Mouse (Mus musculus): ENCODE data around the gene Ppa1. TPM values are rescaled to one million over a fixed set of nuclear protein-coding genes. Genes with fewer than 3 reads are reported as not detected.
"Not testable (repeated sequence)": the region's sequence is repeated elsewhere in the genome, so short reads cannot be mapped to it uniquely, and the experiment has no call there.

Gene Ppa1
- polyA plus RNA-seq (2015; fragmentation: Nextera tagmentation; extraction: Ambion mirVana): 113 and 124 TPM in 2 replicates

DNA sequence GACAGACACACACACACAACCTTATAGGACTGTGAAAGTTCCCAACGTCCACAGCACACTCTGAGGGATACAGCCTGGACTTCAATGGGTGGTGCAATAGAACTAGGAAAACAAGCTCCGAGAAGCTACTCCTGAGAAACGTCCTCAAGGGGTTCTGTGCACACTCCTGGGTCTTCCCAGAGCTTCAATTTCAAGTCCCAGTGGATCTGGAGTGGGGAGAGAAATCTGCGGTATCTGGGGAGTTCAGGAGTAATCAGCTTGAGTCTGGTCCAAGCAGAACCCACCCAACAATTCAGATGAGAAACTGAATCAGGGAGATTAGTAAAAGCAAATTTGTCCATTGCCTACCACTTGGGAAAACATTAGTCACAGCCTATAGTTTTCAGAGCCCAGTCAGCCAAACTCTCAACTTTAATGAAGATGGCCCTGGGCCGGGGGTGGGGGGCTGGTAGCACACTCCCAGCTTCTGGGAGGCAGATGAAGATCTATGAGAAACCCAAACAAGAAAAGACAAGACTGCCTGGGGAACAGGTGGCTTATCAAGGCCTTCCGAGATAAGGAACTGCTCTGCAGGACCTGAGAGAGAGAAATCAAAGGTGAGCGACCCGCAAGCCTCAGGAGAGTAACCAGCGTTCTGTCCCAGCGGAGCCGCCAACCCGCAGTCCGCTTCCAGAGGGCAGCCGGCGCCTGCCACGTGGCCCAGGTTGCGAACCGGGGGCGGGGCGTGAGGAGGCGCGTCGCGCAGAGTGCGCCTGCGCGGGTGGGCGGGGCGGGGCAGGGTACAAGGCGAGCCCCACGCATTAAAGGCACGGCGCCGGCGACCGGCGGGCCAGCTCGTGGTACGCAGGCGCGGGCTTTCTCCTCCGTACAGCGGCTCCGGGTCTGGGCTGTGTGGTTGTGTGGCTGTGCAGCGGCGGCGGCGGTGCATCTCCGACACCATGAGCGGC is at the start of gene Ppa1:
Gene Ppa1 (plus strand): TSS at position 763 of the 947 bp plus-strand sequence.
- no peaks in the 10 kb centered on the region for H3K27me3 ChIP-seq (replicated peaks)
- peaks cover 15% of the 10 kb centered on the region for H3K36me3 ChIP-seq
- peak within 1 kb of the TSS; percentile 75 for H3K27ac ChIP-seq (replicated peaks)
- peak; percentile 98 for ATAC-seq (ENCODE audit: extremely low read depth, insufficient number of reproducible peaks, low FRiP score, low TSS enrichment)
- peak within 1 kb of the TSS; percentile 78 for H3K4me3 ChIP-seq
- peak within 1 kb of the TSS; percentile 96 for H3K4me2 ChIP-seq
- peaks cover 13% of the 10 kb centered on the region for H3K4me1 ChIP-seq
- H3K9me3 ChIP-seq: no peaks in the 10 kb centered on the region
- 2% methylated on average over 47 of the region's 50 CpGs for WGBS
- peak within 1 kb of the TSS; percentile 89 for H3K9ac ChIP-seq

DNA sequence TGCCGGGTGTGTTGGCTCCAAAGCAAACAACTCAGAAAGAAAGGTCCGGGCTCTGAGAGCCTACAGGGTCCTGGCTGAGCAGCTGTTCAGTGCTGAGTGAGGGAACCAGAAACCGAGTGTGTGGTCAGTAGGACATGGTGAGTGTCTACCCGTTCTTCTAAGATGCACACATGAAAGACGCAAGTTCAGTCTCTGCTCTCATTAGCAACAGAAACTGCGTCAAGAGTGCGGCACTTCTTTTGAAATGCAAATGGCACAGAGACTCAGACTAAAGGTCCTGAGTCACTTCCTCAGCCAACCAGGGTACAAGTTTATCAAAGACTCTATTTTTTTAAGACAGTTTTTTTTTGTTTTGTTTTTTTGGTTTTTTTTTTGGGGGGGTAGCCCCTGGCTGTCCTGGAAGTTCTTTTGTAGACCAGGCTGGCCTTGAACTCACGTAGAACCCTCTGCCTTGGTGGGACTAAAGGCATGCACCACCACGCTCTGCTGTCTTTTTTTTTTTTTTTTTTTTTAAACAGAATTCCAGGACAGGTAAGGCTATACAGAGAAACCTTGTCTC is 48.7 kb upstream of the Ppa1 start:
- H3K4me1 ChIP-seq: peaks cover 10% of the 10 kb centered on the region
- no peak overlapping the region for H3K4me3 ChIP-seq
- peaks cover 3% of the 10 kb centered on the region; the same call in 1 of the 2 replicates for H3K9me3 ChIP-seq
- H3K27ac ChIP-seq (replicated peaks): no peak overlapping the region
- H3K9ac ChIP-seq: no peak overlapping the region
- ATAC-seq (ENCODE audit: extremely low read depth, insufficient number of reproducible peaks, low FRiP score, low TSS enrichment): no peak
- H3K27me3 ChIP-seq (replicated peaks): peaks cover 57% of the 10 kb centered on the region
- H3K4me2 ChIP-seq: no peak overlapping the region
- H3K36me3 ChIP-seq: no peaks in the 10 kb centered on the region
- 65% methylated on average over 9 of the region's 9 CpGs for WGBS

DNA sequence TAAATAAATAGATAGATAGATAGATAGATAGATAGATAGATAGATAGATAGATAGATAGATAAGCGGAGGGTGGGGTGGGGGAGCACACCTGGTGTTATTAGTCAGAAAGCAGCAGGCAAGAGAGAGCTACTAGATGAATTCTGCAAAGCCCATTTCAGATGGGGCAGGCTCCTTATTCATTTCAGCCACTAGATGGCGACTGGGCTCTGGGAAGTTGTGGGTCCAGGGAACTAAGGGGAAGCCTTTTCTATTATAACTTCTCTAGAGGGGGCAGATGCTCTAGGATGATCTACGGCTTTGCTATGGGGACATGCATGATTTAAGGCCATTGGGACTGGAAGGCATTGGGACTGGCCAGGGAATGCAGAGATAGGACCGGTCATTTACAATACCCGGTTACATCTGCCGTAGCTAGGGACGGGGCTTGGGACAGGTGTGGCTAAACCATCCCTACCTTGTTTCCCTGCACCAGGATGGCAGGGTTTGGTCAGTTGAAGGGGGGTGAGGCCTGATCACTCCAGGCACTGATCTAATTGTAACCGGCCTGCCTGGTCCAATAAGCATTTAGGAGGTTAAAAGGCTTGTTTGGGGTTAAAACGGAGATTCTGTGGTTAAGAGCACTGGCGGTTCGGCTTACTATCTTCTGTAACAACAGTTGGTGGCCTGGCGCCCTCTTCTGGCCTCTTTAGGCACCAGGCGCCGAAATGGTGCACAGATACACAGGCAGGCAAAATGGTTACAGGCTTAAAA is 45.9 kb upstream of the Ppa1 start:
- no peaks in the 10 kb centered on the region for H3K36me3 ChIP-seq
- H3K27me3 ChIP-seq (replicated peaks): peaks cover 37% of the 10 kb centered on the region
- no peak overlapping the region for H3K9ac ChIP-seq
- H3K27ac ChIP-seq (replicated peaks): no peak overlapping the region
- H3K4me3 ChIP-seq: peak overlapping the region; percentile 15
- WGBS: 13% methylated on average over 14 of the region's 14 CpGs
- ATAC-seq (ENCODE audit: extremely low read depth, insufficient number of reproducible peaks, low FRiP score, low TSS enrichment): no peak
- H3K4me1 ChIP-seq: peaks cover 3% of the 10 kb centered on the region
- H3K4me2 ChIP-seq: peak overlapping the region; percentile 54
- H3K9me3 ChIP-seq: peaks cover 3% of the 10 kb centered on the region; the same call in 1 of the 2 replicates

DNA sequence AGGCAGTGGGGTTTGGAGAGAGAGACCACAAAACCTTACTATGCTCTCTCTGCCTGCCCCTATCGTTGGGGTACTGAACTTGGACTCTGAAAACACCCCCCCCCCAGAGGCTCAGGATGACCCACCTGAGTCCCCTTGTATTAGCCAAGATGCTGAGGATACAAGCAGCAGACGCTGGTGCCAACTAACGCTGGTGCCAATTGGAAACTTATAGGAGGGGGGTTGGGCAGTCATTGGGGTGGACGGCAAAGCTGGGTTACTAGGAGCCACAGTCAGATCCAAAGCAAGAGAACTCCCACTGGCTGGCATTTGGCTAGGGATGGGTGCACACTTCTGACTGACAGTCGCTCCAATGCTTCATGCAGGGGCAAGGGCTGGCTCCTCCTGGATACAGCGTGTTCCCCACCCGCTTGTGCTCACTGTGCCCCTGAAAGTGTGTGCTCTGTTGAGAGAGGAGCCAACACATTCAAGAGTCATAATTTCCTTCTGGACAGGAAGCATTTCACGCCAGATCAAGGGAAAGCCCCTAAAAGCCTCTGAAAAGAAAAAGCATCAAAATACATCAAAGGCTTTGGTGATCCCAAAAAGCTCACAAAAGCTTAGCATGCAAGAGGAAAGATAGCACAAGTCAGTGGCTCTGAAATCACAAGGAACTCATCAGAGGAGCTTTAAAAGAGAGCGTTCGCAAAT is 43.8 kb upstream of the Ppa1 start:
- Histone ChIP-seq H3K4me2 (no peak overlapping the region), H3K36me3 (no peaks in the 10 kb centered on the region), H3K27ac (replicated peaks) (no peak overlapping the region), H3K9ac (no peak overlapping the region), H3K9me3 (peaks cover 3% of the 10 kb centered on the region; the same call in 1 of the 2 replicates), H3K27me3 (replicated peaks) (peaks cover 29% of the 10 kb centered on the region), H3K4me3 (no peak overlapping the region), H3K4me1 (peaks cover 3% of the 10 kb centered on the region)
- 69% methylated on average over 10 of the region's 10 CpGs for WGBS
- ATAC-seq (ENCODE audit: extremely low read depth, insufficient number of reproducible peaks, low FRiP score, low TSS enrichment): no peak

DNA sequence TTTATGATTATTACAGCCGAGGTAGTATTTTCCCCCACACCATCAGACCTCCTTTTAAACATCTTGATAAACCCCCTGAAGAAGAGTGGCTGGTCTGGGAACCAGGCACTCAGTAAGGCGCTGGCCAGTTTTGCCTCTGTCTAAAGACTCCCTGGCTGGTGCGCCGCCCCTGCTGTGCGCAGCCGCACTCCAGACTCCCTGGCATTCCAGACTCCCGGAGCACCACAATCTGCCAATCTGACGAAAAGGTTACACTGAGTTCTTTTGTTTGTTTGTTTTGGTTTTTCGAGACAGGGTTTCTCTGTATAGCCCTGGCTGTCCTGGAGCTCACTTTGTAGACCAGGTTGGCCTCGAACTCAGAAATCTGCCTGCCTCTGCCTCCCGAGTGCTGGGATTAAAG is 43.0 kb upstream of the Ppa1 start:
- H3K4me3 ChIP-seq; H3K27ac ChIP-seq (replicated peaks); H3K36me3 ChIP-seq; ATAC-seq (ENCODE audit: extremely low read depth, insufficient number of reproducible peaks, low FRiP score, low TSS enrichment); H3K9ac ChIP-seq; H3K4me1 ChIP-seq; H3K4me2 ChIP-seq; H3K9me3 ChIP-seq: not testable (repeated sequence)
- H3K27me3 ChIP-seq (replicated peaks): peaks cover 35% of the 10 kb centered on the region
- WGBS: 48% methylated on average over 11 of the region's 11 CpGs

DNA sequence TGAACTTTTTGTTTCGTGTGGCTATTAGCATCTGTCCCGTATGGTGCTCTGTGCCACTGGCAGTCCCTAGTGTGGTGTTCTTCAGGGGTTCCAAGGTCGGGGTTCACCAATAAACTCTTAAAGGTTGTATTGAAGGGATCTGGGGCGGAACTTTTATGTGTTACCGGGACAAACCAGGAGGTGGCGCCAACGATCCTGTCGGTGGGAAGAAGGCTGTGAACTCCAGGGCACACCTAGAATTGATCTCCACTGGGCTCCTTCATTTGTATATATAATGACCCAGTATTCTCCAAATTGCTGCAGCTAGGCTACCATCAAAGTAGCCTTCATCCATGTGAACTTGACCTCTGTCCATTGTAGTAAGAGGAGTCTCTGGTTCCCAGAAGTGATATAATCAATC is 42.5 kb upstream of the Ppa1 start:
- no peak overlapping the region for H3K27ac ChIP-seq (replicated peaks)
- peaks cover 37% of the 10 kb centered on the region for H3K27me3 ChIP-seq (replicated peaks)
- H3K4me3 ChIP-seq: no peak overlapping the region
- no peak overlapping the region for H3K4me2 ChIP-seq
- no peak overlapping the region for H3K9ac ChIP-seq
- H3K9me3 ChIP-seq: peaks cover 2% of the 10 kb centered on the region; the same call in 1 of the 2 replicates
- ATAC-seq (ENCODE audit: extremely low read depth, insufficient number of reproducible peaks, low FRiP score, low TSS enrichment): no peak
- H3K4me1 ChIP-seq: peaks cover 3% of the 10 kb centered on the region
- 11% methylated on average over 8 of the region's 8 CpGs for WGBS
- no peaks in the 10 kb centered on the region for H3K36me3 ChIP-seq

DNA sequence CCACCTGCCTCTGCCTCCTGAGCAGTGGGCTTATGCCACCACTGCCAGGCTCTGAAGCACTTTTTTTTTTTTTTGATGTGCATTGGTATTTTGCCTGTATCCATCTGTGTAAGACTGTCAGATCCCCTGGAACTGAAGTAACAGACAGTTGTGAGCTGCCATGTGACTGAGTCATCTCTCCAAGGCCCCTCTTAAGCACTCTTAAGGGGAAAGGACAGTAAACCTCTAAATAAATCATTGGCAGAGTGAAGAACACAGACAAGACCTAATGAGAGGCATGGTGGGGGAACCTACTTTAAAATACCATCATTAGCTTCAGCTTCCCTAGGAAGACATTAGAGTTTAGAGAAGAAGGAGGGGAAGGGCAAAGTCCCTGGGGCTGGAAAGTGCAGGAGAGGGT is 40.1 kb upstream of the Ppa1 start:
- Histone ChIP-seq H3K27ac (replicated peaks) (no peak overlapping the region), H3K27me3 (replicated peaks) (peaks cover 37% of the 10 kb centered on the region), H3K36me3 (no peaks in the 10 kb centered on the region), H3K4me2 (no peak overlapping the region), H3K4me3 (no peak overlapping the region), H3K9ac (0 out of 2 replicates have a peak overlapping the region, but pooled peaks have one; percentile 5), H3K4me1 (no peaks in the 10 kb centered on the region), H3K9me3 (no peaks in the 10 kb centered on the region; the same call in 1 of the 2 replicates)
- ATAC-seq (ENCODE audit: extremely low read depth, insufficient number of reproducible peaks, low FRiP score, low TSS enrichment): no peak

DNA sequence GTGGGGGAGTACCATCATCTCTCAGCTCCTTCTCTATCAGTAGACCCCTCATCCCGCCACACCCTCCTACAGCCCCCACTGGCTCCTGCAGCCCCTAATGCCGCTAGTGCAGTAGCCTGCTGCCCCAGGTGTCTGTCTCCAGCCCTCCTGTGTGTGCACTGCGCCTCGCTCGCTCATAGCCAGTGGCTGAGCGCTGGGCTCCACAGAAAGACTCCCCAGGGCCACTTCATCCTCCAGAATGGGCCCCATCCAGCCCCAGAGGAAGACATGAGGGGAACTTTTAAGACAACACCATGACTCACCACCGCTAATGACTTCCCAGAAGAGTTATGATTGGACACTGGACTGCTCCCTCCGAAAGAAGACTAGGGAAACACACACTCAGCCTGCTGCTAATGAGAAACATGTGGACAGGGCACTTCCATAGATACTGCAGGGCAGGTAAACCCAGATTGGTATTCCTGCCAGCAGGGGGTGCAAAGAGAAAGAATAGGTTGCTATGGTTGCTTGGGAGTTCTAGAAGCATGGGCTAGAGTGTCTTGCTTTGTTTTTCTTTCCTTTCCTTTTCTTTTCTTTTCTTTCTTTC is 37.6 kb upstream of the Ppa1 start:
- no peak overlapping the region for H3K4me3 ChIP-seq
- H3K9ac ChIP-seq: no peak overlapping the region
- H3K4me2 ChIP-seq: no peak overlapping the region
- peaks cover 19% of the 10 kb centered on the region; the same call in 1 of the 2 replicates for H3K27me3 ChIP-seq (replicated peaks)
- no peaks in the 10 kb centered on the region for H3K4me1 ChIP-seq
- H3K36me3 ChIP-seq: no peaks in the 10 kb centered on the region
- no peak for ATAC-seq (ENCODE audit: extremely low read depth, insufficient number of reproducible peaks, low FRiP score, low TSS enrichment)
- no peaks in the 10 kb centered on the region; the same call in 1 of the 2 replicates for H3K9me3 ChIP-seq
- no peak overlapping the region for H3K27ac ChIP-seq (replicated peaks)
- 67% methylated on average over 8 of the region's 8 CpGs for WGBS

DNA sequence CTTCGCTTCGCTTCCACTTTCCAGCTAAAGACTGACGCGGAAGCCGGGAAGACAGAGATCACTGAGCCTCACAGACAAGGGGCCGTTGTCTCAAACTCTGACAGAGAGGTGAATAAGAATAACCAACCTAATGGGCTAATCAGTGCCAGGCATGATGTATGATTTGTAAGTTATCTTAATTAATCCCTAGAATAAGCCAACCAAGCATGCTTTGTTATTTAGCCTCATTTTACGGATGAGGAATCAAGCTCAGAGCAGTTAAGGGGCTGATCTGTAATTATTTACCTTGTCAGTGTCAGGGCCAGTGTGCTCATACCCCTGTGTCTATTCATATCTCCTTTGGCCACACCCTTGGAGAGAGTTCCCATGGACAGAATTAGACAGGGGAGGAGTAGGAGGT is 34.0 kb upstream of the Ppa1 start:
- Histone ChIP-seq H3K9me3 (peaks cover 7% of the 10 kb centered on the region), H3K27me3 (replicated peaks) (peaks cover 11% of the 10 kb centered on the region; the same call in 1 of the 2 replicates), H3K27ac (replicated peaks) (no peak overlapping the region), H3K9ac (no peak overlapping the region), H3K4me3 (no peak overlapping the region), H3K4me1 (no peaks in the 10 kb centered on the region), H3K4me2 (no peak overlapping the region), H3K36me3 (no peaks in the 10 kb centered on the region)
- WGBS: 88% methylated on average over 7 of the region's 7 CpGs
- ATAC-seq (ENCODE audit: extremely low read depth, insufficient number of reproducible peaks, low FRiP score, low TSS enrichment): no peak

DNA sequence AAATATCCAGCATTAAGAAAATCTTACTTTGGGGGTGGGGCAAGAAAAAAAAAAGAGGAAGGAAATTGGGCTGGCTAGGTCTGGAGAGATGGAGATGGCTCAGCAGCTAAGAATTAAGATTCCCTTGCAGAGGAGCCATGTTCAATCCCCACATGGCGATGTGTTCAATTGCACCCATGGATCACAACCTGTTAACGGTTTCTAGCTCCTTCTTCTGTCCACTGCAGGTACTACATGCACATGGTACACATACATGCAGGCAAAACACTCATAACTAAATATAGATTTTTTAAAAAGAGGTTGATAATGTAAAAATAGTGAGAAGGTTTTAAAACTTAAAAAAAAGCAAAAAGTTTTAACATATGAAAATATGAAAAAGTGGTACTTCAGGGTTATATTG is 29.8 kb upstream of the Ppa1 start:
- Histone ChIP-seq H3K4me2 (no peak overlapping the region), H3K4me1 (no peaks in the 10 kb centered on the region), H3K27ac (replicated peaks) (no peak overlapping the region), H3K9me3 (peaks cover 7% of the 10 kb centered on the region), H3K27me3 (replicated peaks) (0 out of 2 replicates have a peak, but pooled peaks cover 5% of the 10 kb centered on the region), H3K9ac (no peak overlapping the region), H3K4me3 (no peak overlapping the region), H3K36me3 (no peaks in the 10 kb centered on the region)
- 76% methylated on average over 2 of the region's 2 CpGs for WGBS
- no peak for ATAC-seq (ENCODE audit: extremely low read depth, insufficient number of reproducible peaks, low FRiP score, low TSS enrichment)

Data from heart, embryonic 13.5 days (tissue).